ENCODE assay signal across 22 mouse cellular contexts in the genomic region with DNA sequence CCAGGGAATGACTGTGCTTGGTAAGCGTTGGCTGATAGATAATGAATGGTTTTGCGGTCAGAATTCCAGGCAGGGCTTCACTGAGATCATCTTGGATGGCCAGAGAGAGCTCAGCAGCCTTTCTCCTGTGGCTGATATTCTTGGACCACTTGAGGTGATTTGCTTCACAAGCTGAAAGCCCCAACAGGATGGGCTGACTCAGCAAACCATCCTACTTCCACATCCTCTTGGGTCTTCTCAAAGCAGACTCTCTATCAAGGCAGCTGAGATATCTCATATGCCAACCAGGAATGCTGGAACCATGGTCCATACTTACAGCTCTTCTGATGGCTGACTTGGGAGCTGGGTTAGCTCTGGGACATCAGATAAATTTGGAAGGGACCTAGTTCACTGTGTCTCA.
DNase-seq lines count a peak whose midpoint lies in the region; ATAC-seq lines count a peak whose summit lies in the region.
"Had no signal": no experiment of that assay in that cellular context is flagged by ENCODE, and none has a peak within 500 bp of the region (broad histone marks: within the 10 kb centered on the region; RNA-seq: fewer than 3 reads in every experiment).

No protein-coding gene starts in this region.

- peak; percentile 31 for ATAC-seq in granulocyte monocyte progenitor cell, adult 5-6 weeks (replicated peaks; ENCODE audit: poor library complexity, severe bottlenecking)
- ATAC-seq in monocyte, adult 5-6 weeks (replicated peaks; ENCODE audit: insufficient number of reproducible peaks, low FRiP score, low TSS enrichment, poor library complexity, severe bottlenecking), result 0 out of 2 replicates have a peak, but pooled peaks have one; percentile 53
- ATAC-seq: activated CD4-positive, CD25-positive, alpha-beta regulatory T cell, adult 4 months; CD4-positive, CD25-positive, alpha-beta regulatory T cell, adult 4 months; forebrain, embryonic 13.5 days; forebrain, embryonic 16.5 days; hindbrain, embryonic 16.5 days; inflammation-experienced regulatory T-cells, adult 6 months had no signal

- DNase-seq in ovary, adult 18-20 months (ENCODE audit: low spot score), result peak; percentile 12
- no peak for DNase-seq in ovary, postnatal 36 days (ENCODE audit: low spot score)
- DNase-seq in kidney, adult 18-20 months, result no peak
- no peak for DNase-seq in heart, adult 11 months
- DNase-seq: adrenal gland, postnatal 10 days; cerebellum, adult 11 months; cerebellum, adult 2 months; cerebellum, postnatal 10 days; cerebellum, postnatal 36 days; gastrocnemius, postnatal 10 days; gastrocnemius, postnatal 36 days; heart, adult 18-20 months; heart, postnatal 10 days; heart, postnatal 36 days had no signal
